Mouse (Mus musculus) stomach, postnatal 0 days (tissue): ENCODE data around the gene Slc2a8. TPM values are rescaled to one million over a fixed set of nuclear protein-coding genes. Genes with fewer than 3 reads are reported as not detected.
"Not testable (repeated sequence)": the region's sequence is repeated elsewhere in the genome, so short reads cannot be mapped to it uniquely, and the experiment has no call there.

Experiments used
- ATAC-seq: fragments of 200-750 bp; cut with Nextera tagmentation; 2 replicates; pipeline ENCODE4 v1.8.0; 2017; ENCODE audit not compliant: low FRiP score, low TSS enrichment
- DNase-seq: peaks from one replicate; pipeline ENCODE4 v3.0.0-alpha.2; 2016; ENCODE audit warnings: low spot score
- H3K27ac ChIP-seq: fragments of 300-500 bp; sonication (generic); replicated peaks from 2 replicates; pipeline ENCODE4 v1.5.1; 2014; ENCODE audit warnings: mild to moderate bottlenecking, control low read depth
- H3K27me3 ChIP-seq: fragments of 300-500 bp; sonication (generic); 2 replicates; pipeline ENCODE4 v1.6.1; 2014; ENCODE audit warnings: low read length; ENCODE audit not compliant: control insufficient read depth, insufficient read depth
- H3K36me3 ChIP-seq: fragments of 300-500 bp; sonication (generic); 2 replicates; pipeline ENCODE4 v1.6.1; 2014; ENCODE audit warnings: low read length, mixed read lengths; ENCODE audit not compliant: control insufficient read depth, insufficient read depth
- H3K4me1 ChIP-seq: fragments of 300-500 bp; sonication (generic); replicated peaks from 2 replicates; pipeline ENCODE4 v1.6.1; 2014; ENCODE audit warnings: antibody characterized with exemption; ENCODE audit not compliant: control insufficient read depth, insufficient read depth
- H3K4me2 ChIP-seq: fragments of 300-500 bp; sonication (generic); replicated peaks from 2 replicates; pipeline ENCODE4 v1.6.1; 2014; ENCODE audit warnings: low read depth, mild to moderate bottlenecking, control low read depth, moderate library complexity
- H3K4me3 ChIP-seq: fragments of 300-500 bp; sonication (generic); 2 replicates; pipeline ENCODE4 v1.5.1; 2014; ENCODE audit warnings: low read depth, low read length, control low read depth
- H3K9ac ChIP-seq: fragments of 300-500 bp; sonication (generic); 2 replicates; pipeline ENCODE4 v1.6.1; 2014; ENCODE audit warnings: mild to moderate bottlenecking, low read length, control low read depth, mixed read lengths
- H3K9me3 ChIP-seq: fragments of 300-500 bp; sonication (generic); 2 replicates; pipeline ENCODE4 v1.6.1; 2016; ENCODE audit warnings: low read length; ENCODE audit not compliant: control insufficient read depth
- CTCF ChIP-seq: IDR thresholded peaks from 2 replicates; pipeline ENCODE4 v1.5.1; 2016; ENCODE audit warnings: antibody characterized with exemption, low read depth, mild to moderate bottlenecking, moderate library complexity
- EP300 ChIP-seq: optimal IDR thresholded peaks from 2 replicates; pipeline ENCODE3; 2016; ENCODE audit warnings: antibody characterized with exemption
- WGBS: fragments of 180-500 bp; shearing (Covaris S2); extraction: QIAGEN DNeasy Blood & Tissue Kit; methylation state at CpG from one replicate; pipeline ENCODE4 v1.1.7; 2014; 5-methylcytosine and 5-hydroxymethylcytosine counted together
- polyA plus RNA-seq: library from polyadenylated mRNA; unstranded; fragments of >200 nt; fragmentation: Nextera tagmentation; extraction: Ambion mirVana; gene quantifications from 2 replicates; pipeline ENCODE4 v1.2.1, GENCODE M21; 2015

The Slc2a8 gene
- polyA plus RNA-seq, 1 experiment from 2014 or later = 12.1 TPM

DNA sequence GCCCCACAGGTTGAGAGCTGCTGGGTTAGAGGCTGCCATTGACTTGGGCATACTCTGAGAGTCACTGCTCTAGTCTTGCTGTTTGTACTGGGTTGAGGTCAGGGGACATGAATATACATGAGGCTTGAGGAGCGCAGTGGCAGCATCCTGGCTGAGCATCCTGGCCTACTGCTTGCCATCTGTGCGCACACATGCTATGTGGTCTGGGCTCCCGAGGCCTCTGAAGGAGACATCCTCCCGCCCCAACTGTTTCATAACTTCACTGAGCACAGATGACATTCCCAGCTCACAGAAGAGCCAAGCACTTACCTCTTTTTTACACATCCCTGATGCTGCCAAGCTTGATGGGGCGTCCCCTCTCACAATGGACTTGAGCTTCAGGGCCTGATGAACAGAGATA, 33.0 kb upstream of the Slc2a8 start:
- no peak overlapping the region for H3K9ac ChIP-seq
- no peak overlapping the region for H3K4me2 ChIP-seq
- H3K9me3 ChIP-seq = no peaks in the 10 kb centered on the region
- no peak overlapping the region for H3K27ac ChIP-seq
- ATAC-seq = no peak
- WGBS = 89% methylated on average over 5 of the region's 5 CpGs
- H3K27me3 ChIP-seq = no peaks in the 10 kb centered on the region
- no peak for DNase-seq
- H3K4me1 ChIP-seq = no peaks in the 10 kb centered on the region
- TF ChIP-seq CTCF (no peak), EP300 (no peak)
- H3K4me3 ChIP-seq = no peak overlapping the region
- no peaks in the 10 kb centered on the region for H3K36me3 ChIP-seq

DNA sequence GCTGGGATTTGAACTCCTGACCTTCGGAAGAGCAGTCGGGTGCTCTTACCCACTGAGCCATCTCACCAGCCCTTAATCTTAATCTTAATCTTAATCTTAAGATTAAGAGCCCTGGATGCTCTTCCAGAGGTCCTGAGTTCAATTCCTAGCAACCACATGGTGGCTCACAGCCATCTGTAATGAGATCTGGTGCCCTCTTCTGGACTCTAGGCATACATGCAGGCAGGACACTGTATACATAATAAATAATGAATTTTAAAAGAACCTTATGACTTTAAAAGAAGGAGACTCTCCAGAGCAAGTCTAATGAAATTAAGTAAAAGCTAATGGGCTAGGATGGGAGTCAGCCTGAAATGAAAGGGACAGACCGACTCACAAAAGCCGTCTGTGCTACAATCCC, 27.2 kb upstream of the Slc2a8 start:
- not testable (repeated sequence) for H3K27me3 ChIP-seq, H3K9ac ChIP-seq, H3K4me1 ChIP-seq, ATAC-seq, H3K4me3 ChIP-seq, H3K4me2 ChIP-seq, H3K27ac ChIP-seq, H3K36me3 ChIP-seq, DNase-seq, H3K9me3 ChIP-seq
- WGBS = 87% methylated on average over 4 of the region's 4 CpGs
- peak; percentile 57 for TF ChIP-seq CTCF

DNA sequence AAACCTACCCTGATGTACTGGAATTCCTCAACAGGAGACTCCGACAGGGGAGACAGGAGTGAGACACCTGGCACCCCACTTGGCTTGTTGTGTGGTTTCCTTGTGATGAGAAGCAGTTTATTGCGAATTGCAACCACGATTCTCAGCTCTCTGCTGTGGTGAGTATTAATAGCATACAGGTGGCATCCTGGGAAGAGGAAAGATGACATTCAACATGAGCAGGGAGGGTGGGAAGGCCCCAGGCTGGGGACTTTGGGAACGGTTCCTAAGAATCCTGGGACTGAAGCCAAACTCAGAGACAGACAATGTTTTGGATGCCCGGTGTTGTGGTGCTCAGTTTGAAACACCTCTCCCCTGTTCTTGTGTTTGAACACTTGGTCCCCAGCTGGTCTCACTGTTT, 23.2 kb upstream of the Slc2a8 start:
- DNase-seq (no peak), ATAC-seq (no peak)
- TF ChIP-seq EP300 (no peak), CTCF (no peak)
- H3K4me1 ChIP-seq = no peaks in the 10 kb centered on the region
- H3K9ac ChIP-seq = no peak overlapping the region
- no peak overlapping the region for H3K27ac ChIP-seq
- no peaks in the 10 kb centered on the region for H3K27me3 ChIP-seq
- no peaks in the 10 kb centered on the region for H3K9me3 ChIP-seq
- no peaks in the 10 kb centered on the region for H3K36me3 ChIP-seq
- H3K4me2 ChIP-seq = no peak overlapping the region
- WGBS = 64% methylated on average over 5 of the region's 5 CpGs
- H3K4me3 ChIP-seq = no peak overlapping the region

- no peak for TF ChIP-seq EP300
- no peak for TF ChIP-seq CTCF
- DNase-seq (no peak), ATAC-seq (no peak)
- Histone ChIP-seq H3K4me2 (no peak overlapping the region), H3K4me1 (no peaks in the 10 kb centered on the region), H3K36me3 (no peaks in the 10 kb centered on the region), H3K27me3 (no peaks in the 10 kb centered on the region), H3K4me3 (no peak overlapping the region), H3K27ac (no peak overlapping the region), H3K9me3 (no peaks in the 10 kb centered on the region), H3K9ac (no peak overlapping the region)
- WGBS = 83% methylated on average over 7 of the region's 7 CpGs
Measured at GRCm38 (mm10) chr2:33002144-33002543, 20.3 kb upstream of the Slc2a8 start.

DNA sequence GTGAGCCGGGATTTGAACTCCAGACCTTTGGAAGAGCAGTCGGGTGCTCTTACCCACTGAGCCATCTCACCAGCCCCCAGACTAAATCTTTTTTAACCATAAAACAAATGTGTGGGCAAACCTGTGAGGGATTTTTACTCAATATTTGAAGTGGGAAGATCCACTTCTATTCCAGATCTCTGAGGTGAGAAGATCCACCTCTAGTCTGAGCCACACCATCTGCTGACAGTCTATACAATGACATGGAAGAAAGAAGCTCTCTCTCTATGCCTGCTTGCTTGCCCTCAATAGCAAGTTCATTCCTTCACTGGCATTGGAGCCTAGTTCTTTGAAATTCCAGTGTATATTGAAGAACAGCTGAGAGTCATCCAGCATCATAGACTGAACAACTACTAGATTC, 17.9 kb upstream of the Slc2a8 start:
- Histone ChIP-seq H3K27ac (no peak overlapping the region), H3K36me3 (no peaks in the 10 kb centered on the region), H3K4me2 (no peak overlapping the region), H3K9me3 (no peaks in the 10 kb centered on the region), H3K4me3 (no peak overlapping the region), H3K9ac (no peak overlapping the region), H3K4me1 (no peaks in the 10 kb centered on the region), H3K27me3 (no peaks in the 10 kb centered on the region)
- ATAC-seq = no peak
- 79% methylated on average over 2 of the region's 2 CpGs for WGBS
- no peak for DNase-seq
- no peak for TF ChIP-seq CTCF
- no peak for TF ChIP-seq EP300

GRCm38 (mm10) chr2:32997792-32998191, 15.9 kb upstream of the Slc2a8 start:
- H3K4me2 ChIP-seq = no peak overlapping the region
- no peaks in the 10 kb centered on the region for H3K4me1 ChIP-seq
- no peak for TF ChIP-seq CTCF
- no peak for DNase-seq
- no peaks in the 10 kb centered on the region for H3K27me3 ChIP-seq
- no peak overlapping the region for H3K27ac ChIP-seq
- ATAC-seq = no peak
- H3K4me3 ChIP-seq = no peak overlapping the region
- H3K9ac ChIP-seq = no peak overlapping the region
- H3K36me3 ChIP-seq = no peaks in the 10 kb centered on the region
- no peaks in the 10 kb centered on the region for H3K9me3 ChIP-seq
- WGBS = 86% methylated on average over 4 of the region's 4 CpGs
